Mouse (Mus musculus) bone marrow macrophage, adult 2 months (primary cell): ENCODE data around the gene Morn4.

Experiments
- CTCF ChIP-seq: IDR thresholded peaks from 2 replicates; pipeline ENCODE4 v1.5.1; 2012; ENCODE audit warnings: low read depth, mild to moderate bottlenecking, low read length, moderate library complexity
- POLR2A ChIP-seq: IDR thresholded peaks from 2 replicates; pipeline ENCODE4 v1.6.1; 2012; ENCODE audit warnings: mild to moderate bottlenecking, low read depth, low read length, borderline replicate concordance

DNA sequence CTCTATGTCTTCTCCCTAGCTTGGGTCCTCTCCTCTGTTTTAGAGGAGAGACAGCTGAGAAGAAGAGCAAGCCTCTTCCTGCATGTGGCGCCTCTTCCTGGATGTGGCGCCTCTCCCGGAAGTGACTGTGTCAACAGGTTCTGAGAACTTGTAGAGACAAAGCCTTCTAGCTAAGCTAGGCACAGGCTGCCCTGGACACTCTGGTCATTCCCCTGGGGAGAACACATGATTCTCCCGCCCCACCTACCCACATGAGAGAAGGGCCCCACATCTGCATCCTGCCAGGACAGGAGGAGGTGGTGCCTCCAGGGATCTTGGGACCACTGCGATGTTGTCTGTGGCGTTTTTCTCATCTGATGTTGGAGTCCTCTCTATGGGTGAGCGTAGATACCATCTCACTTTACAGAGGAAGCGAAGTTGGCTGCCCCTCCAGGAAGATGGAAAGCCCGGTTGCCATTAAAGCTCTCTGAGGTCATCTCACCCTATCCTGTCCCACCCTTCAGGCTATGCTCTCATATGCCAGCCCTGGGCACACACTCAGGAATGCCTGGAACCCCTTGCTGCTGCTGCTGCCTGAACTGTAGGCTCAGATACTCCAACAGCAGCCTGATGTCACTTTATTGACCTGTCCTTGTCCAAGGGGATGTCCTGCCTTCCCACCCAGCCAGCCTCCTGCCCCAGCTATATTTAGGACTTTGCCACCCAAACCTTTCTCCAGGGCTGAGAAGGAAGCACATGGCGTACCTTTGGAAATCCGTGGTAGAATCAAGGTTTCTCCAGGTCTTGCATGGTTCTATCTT is 17.5 kb downstream of the Morn4 start:
- TF ChIP-seq CTCF (no peak), POLR2A (no peak)
